Mouse (Mus musculus) cerebellum, adult (tissue): Measurements from ENCODE around the gene Tas2r136.

ENCODE experiments used
- ATAC-seq: cut with Nextera tagmentation; 2 replicates; pipeline ENCODE4 v1.9.2; 2017; ENCODE audit warnings: mild to moderate bottlenecking, moderate library complexity, mixed read lengths; ENCODE audit not compliant: insufficient number of reproducible peaks, low FRiP score, low TSS enrichment

Gene Tas2r136

GRCm38 (mm10) chr6:132778062-132778461 is at the start of gene Tas2r136:
Tas2r136 (minus strand) TSS chr6:132778162.
- ATAC-seq: no peak

- no peak for ATAC-seq
Measured at GRCm38 (mm10) chr6:132802518-132802917, 24.6 kb upstream of the Tas2r136 start, which contains the start of gene Tas2r117. Tas2r117 (plus strand) TSS chr6:132802818.

- no peak for ATAC-seq
Measured at GRCm38 (mm10) chr6:132795393-132795792, 17.4 kb upstream of the Tas2r136 start.

GRCm38 (mm10) chr6:132761831-132762230 is 16.1 kb downstream of the Tas2r136 start, which contains the start of gene Tas2r102:
Tas2r102 (plus strand) TSS chr6:132762131.
- ATAC-seq: no peak

GRCm38 (mm10) chr6:132754430-132754829 is 23.5 kb downstream of the Tas2r136 start, which contains the start of gene Tas2r124:
Tas2r124 (plus strand) TSS chr6:132754730.
- ATAC-seq: no peak

GRCm38 (mm10) chr6:132750206-132750605 is 27.8 kb downstream of the Tas2r136 start:
- no peak for ATAC-seq

- no peak for ATAC-seq
Measured at GRCm38 (mm10) chr6:132737935-132738334, 40.0 kb downstream of the Tas2r136 start, which contains the start of gene Tas2r115. Tas2r115 (minus strand) TSS chr6:132738035.
